Mouse (Mus musculus): ENCODE measurements around the gene Lpar3. TPM values are rescaled to one million over a fixed set of nuclear protein-coding genes. Genes with fewer than 3 reads are reported as not detected.

Gene Lpar3
- polyA plus RNA-seq, 1 experiment, result 0.25 TPM

GRCm38 (mm10) chr3:146211141-146211747 lies 9.5 kb upstream of the Lpar3 start:
- Histone ChIP-seq H3K36me3 (ENCODE audit: control insufficient read depth, insufficient read depth) (no peaks in the 10 kb centered on the region), H3K27me3 (ENCODE audit: control insufficient read depth, insufficient read depth, insufficient read length) (no peaks in the 10 kb centered on the region), H3K79me3 (ENCODE audit: low read depth) (no peaks in the 10 kb centered on the region), H3K79me2 (ENCODE audit: control insufficient read depth, insufficient read depth) (no peaks in the 10 kb centered on the region), H3ac (ENCODE audit: control insufficient read depth, insufficient read length, low read depth) (no peak overlapping the region), H3K4me3 (ENCODE audit: insufficient read depth, poor library complexity, severe bottlenecking) (no peak overlapping the region)
- TF ChIP-seq CTCF (IDR thresholded peaks at IDR 0.05; ENCODE audit: control insufficient read depth, insufficient read depth, insufficient read length) (no peak), CEBPB (IDR thresholded peaks at IDR 0.05; ENCODE audit: low read depth) (no peak), MYOG (IDR thresholded peaks at IDR 0.05; ENCODE audit: control insufficient read depth, extremely low read depth, insufficient read length) (no peak), MYOD1 (IDR thresholded peaks at IDR 0.05; ENCODE audit: control insufficient read depth, insufficient read length, low read depth) (no peak), USF1 (IDR thresholded peaks at IDR 0.05; ENCODE audit: low read depth) (no peak), MAX (IDR thresholded peaks at IDR 0.05) (no peak), FOSL1 (IDR thresholded peaks at IDR 0.05; ENCODE audit: insufficient read depth, low read length, poor library complexity, severe bottlenecking) (no peak)

- Histone ChIP-seq H3K79me2 (ENCODE audit: control insufficient read depth, insufficient read depth) (no peaks in the 10 kb centered on the region), H3K36me3 (ENCODE audit: control insufficient read depth, insufficient read depth) (no peaks in the 10 kb centered on the region)
- TF ChIP-seq CTCF (IDR thresholded peaks at IDR 0.05; ENCODE audit: control insufficient read depth, insufficient read depth, insufficient read length) (no peak), MAX (IDR thresholded peaks at IDR 0.05) (no peak), USF1 (IDR thresholded peaks at IDR 0.05; ENCODE audit: low read depth) (no peak), CEBPB (IDR thresholded peaks at IDR 0.05; ENCODE audit: low read depth) (no peak), MYOD1 (IDR thresholded peaks at IDR 0.05; ENCODE audit: control insufficient read depth, insufficient read length, low read depth) (no peak), FOSL1 (IDR thresholded peaks at IDR 0.05; ENCODE audit: insufficient read depth, low read length, poor library complexity, severe bottlenecking) (no peak), MYOG (IDR thresholded peaks at IDR 0.05; ENCODE audit: control insufficient read depth, extremely low read depth, insufficient read length) (no peak)
Observed at GRCm38 (mm10) chr3:146211964-146212363, 8.8 kb upstream of the Lpar3 start.

GRCm38 (mm10) chr3:146213336-146213735 lies 7.4 kb upstream of the Lpar3 start:
- H3K79me3 ChIP-seq (ENCODE audit: low read depth), result no peaks in the 10 kb centered on the region
- H3ac ChIP-seq (ENCODE audit: control insufficient read depth, insufficient read length, low read depth), result no peak overlapping the region
- TF ChIP-seq MYOD1 (IDR thresholded peaks at IDR 0.05; ENCODE audit: control insufficient read depth, insufficient read length, low read depth) (peak; percentile 76), CEBPB (IDR thresholded peaks at IDR 0.05; ENCODE audit: low read depth) (no peak)
- no peaks in the 10 kb centered on the region for H3K36me3 ChIP-seq (ENCODE audit: control insufficient read depth, insufficient read depth)
- H3K79me2 ChIP-seq (ENCODE audit: control insufficient read depth, insufficient read depth), result no peaks in the 10 kb centered on the region
- H3K27me3 ChIP-seq (ENCODE audit: control insufficient read depth, insufficient read depth, insufficient read length), result no peaks in the 10 kb centered on the region
- H3K4me3 ChIP-seq (ENCODE audit: insufficient read depth, poor library complexity, severe bottlenecking), result no peak overlapping the region

More at GRCm38 (mm10) chr3:146211964-146212363, 8.8 kb upstream of the Lpar3 start:
- Histone ChIP-seq H3ac (ENCODE audit: control insufficient read depth, insufficient read length, low read depth) (no peak overlapping the region), H3K27me3 (ENCODE audit: control insufficient read depth, insufficient read depth, insufficient read length) (no peaks in the 10 kb centered on the region), H3K79me3 (ENCODE audit: low read depth) (no peaks in the 10 kb centered on the region), H3K4me3 (ENCODE audit: insufficient read depth, poor library complexity, severe bottlenecking) (no peak overlapping the region)

- H3K4me3 ChIP-seq (ENCODE audit: insufficient read depth, poor library complexity, severe bottlenecking), result no peak overlapping the region
- H3ac ChIP-seq (ENCODE audit: control insufficient read depth, insufficient read length, low read depth), result no peak overlapping the region
- no peaks in the 10 kb centered on the region for H3K27me3 ChIP-seq (ENCODE audit: control insufficient read depth, insufficient read depth, insufficient read length)
- no peaks in the 10 kb centered on the region for H3K36me3 ChIP-seq (ENCODE audit: control insufficient read depth, insufficient read depth)
- no peaks in the 10 kb centered on the region for H3K79me3 ChIP-seq (ENCODE audit: low read depth)
- TF ChIP-seq FOSL1 (IDR thresholded peaks at IDR 0.05; ENCODE audit: insufficient read depth, low read length, poor library complexity, severe bottlenecking) (no peak), CEBPB (IDR thresholded peaks at IDR 0.05; ENCODE audit: low read depth) (no peak), CTCF (IDR thresholded peaks at IDR 0.05; ENCODE audit: control insufficient read depth, insufficient read depth, insufficient read length) (no peak), MYOD1 (IDR thresholded peaks at IDR 0.05; ENCODE audit: control insufficient read depth, insufficient read length, low read depth) (no peak), MYOG (IDR thresholded peaks at IDR 0.05; ENCODE audit: control insufficient read depth, extremely low read depth, insufficient read length) (no peak), MAX (IDR thresholded peaks at IDR 0.05) (no peak), USF1 (IDR thresholded peaks at IDR 0.05; ENCODE audit: low read depth) (no peak)
- H3K79me2 ChIP-seq (ENCODE audit: control insufficient read depth, insufficient read depth), result no peaks in the 10 kb centered on the region
Observed at GRCm38 (mm10) chr3:146216561-146216960, 4.2 kb upstream of the Lpar3 start.

DNA sequence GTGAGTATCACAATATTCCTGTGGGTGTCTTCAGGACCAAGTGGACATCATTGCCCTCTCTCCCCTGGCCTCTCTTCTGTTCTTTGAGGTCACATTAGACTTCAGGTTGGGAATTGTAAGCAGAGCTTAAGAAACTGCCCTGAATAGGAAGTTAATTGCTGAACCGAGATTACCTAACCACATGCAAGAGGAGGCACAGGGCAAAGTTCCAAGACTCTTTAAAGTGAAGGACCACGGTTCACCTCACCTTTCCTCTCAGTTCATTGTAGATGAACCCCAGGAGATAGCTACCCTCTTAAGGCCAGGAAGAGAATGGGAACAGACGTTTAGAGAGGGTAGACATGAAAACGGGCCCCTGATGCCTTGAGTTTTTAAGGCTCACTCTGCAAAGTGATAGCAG lies 3.5 kb downstream of the Lpar3 start:
- TF ChIP-seq MYOD1 (IDR thresholded peaks at IDR 0.05; ENCODE audit: control insufficient read depth, insufficient read length, low read depth), result no peak
- TF ChIP-seq FOSL1 (IDR thresholded peaks at IDR 0.05; ENCODE audit: insufficient read depth, low read length, poor library complexity, severe bottlenecking), result no peak
- TF ChIP-seq MAX (IDR thresholded peaks at IDR 0.05), result no peak
- TF ChIP-seq USF1 (IDR thresholded peaks at IDR 0.05; ENCODE audit: low read depth), result no peak
- TF ChIP-seq CEBPB (IDR thresholded peaks at IDR 0.05; ENCODE audit: low read depth), result no peak
- no peak for TF ChIP-seq MYOG (IDR thresholded peaks at IDR 0.05; ENCODE audit: control insufficient read depth, extremely low read depth, insufficient read length)
- no peak for TF ChIP-seq CTCF (IDR thresholded peaks at IDR 0.05; ENCODE audit: control insufficient read depth, insufficient read depth, insufficient read length)
- H3ac ChIP-seq (ENCODE audit: control insufficient read depth, insufficient read length, low read depth), result no peak overlapping the region
- no peak overlapping the region for H3K4me3 ChIP-seq (ENCODE audit: insufficient read depth, poor library complexity, severe bottlenecking)
- H3K36me3 ChIP-seq (ENCODE audit: control insufficient read depth, insufficient read depth), result no peaks in the 10 kb centered on the region
- H3K27me3 ChIP-seq (ENCODE audit: control insufficient read depth, insufficient read depth, insufficient read length), result no peaks in the 10 kb centered on the region
- H3K79me2 ChIP-seq (ENCODE audit: control insufficient read depth, insufficient read depth), result no peaks in the 10 kb centered on the region
- no peaks in the 10 kb centered on the region for H3K79me3 ChIP-seq (ENCODE audit: low read depth)

Measured in C2C12 (cell line).